ENCODE assay signal across 9 mouse cellular contexts in genomic region chr10:20547951-20548551, GRCm38 (mm10).
DNase-seq lines count a peak whose midpoint lies in the region; ATAC-seq and TF ChIP-seq lines count a peak whose summit lies in the region.
"Had no signal": no experiment of that assay in that cellular context is flagged by ENCODE, and none has a peak within 500 bp of the region (broad histone marks: within the 10 kb centered on the region; RNA-seq: fewer than 3 reads in every experiment).

No protein-coding gene starts in this region.

- DNase-seq in adrenal gland, postnatal 10 days, result peak; percentile 60
- peak; percentile 63 for DNase-seq in kidney, postnatal 0 days (ENCODE audit: low spot score)
- no peak for DNase-seq in liver, adult 2 months (ENCODE audit: extremely low read depth, low read depth, low spot score)

- TF ChIP-seq CTCF in kidney, postnatal 0 days (IDR thresholded peaks at IDR 0.05; ENCODE audit: low read depth), result peak; percentile 57
- no peak; the same call in none of the 2 replicates for TF ChIP-seq CTCF in liver, adult 2 months (IDR thresholded peaks at IDR 0.05; ENCODE audit: low read depth, low read length)

- no peaks in the 10 kb centered on the region for H3K9me3 ChIP-seq in embryonic facial prominence, embryonic 13.5 days
- H3K9me3 ChIP-seq in heart, embryonic 14.5 days (ENCODE audit: control insufficient read depth, low read length), result no peaks in the 10 kb centered on the region
- H3K9me3 ChIP-seq in kidney, postnatal 0 days (replicated peaks; ENCODE audit: low read length), result no peaks in the 10 kb centered on the region
- no peaks in the 10 kb centered on the region for H3K9me3 ChIP-seq in midbrain, embryonic 13.5 days
- H3K9me3 ChIP-seq in stomach, embryonic 14.5 days (ENCODE audit: control insufficient read depth, low read depth, low read length), result no peaks in the 10 kb centered on the region

- no peaks in the 10 kb centered on the region for H3K36me3 ChIP-seq in embryonic facial prominence, embryonic 13.5 days
- H3K36me3 ChIP-seq in heart, embryonic 14.5 days (ENCODE audit: control insufficient read depth, insufficient read depth, low read length), result no peaks in the 10 kb centered on the region
- H3K36me3 ChIP-seq in kidney, postnatal 0 days (ENCODE audit: insufficient read depth, low read length), result no peaks in the 10 kb centered on the region
- no peaks in the 10 kb centered on the region for H3K36me3 ChIP-seq in liver, adult 2 months (ENCODE audit: control insufficient read depth, insufficient read depth, low read length)
- no peaks in the 10 kb centered on the region for H3K36me3 ChIP-seq in midbrain, embryonic 13.5 days
- no peaks in the 10 kb centered on the region for H3K36me3 ChIP-seq in stomach, embryonic 14.5 days (ENCODE audit: control insufficient read depth, insufficient read depth, low read length)

- H3K4me3 ChIP-seq in embryonic facial prominence, embryonic 13.5 days, result peak overlapping the region; percentile 45
- peak overlapping the region; percentile 47 to 52 for H3K4me3 ChIP-seq in heart, embryonic 14.5 days (ENCODE audit: control insufficient read depth in 1 of 2, insufficient read depth in 1 of 2, low read depth in 1 of 2, low read length in 2 of 2)
- H3K4me3 ChIP-seq in kidney, postnatal 0 days (replicated peaks; ENCODE audit: low read depth, low read length), result peak overlapping the region; percentile 16
- peak overlapping the region; percentile 66 for H3K4me3 ChIP-seq in liver, adult 2 months (ENCODE audit: insufficient read depth, low read depth, low read length)
- H3K4me3 ChIP-seq in midbrain, embryonic 13.5 days (replicated peaks), result peak overlapping the region; percentile 42
- peak overlapping the region; percentile 26 for H3K4me3 ChIP-seq in stomach, embryonic 14.5 days (ENCODE audit: low read depth, low read length)
- H3K4me3 ChIP-seq: myocyte had no signal

- H3K4me1 ChIP-seq in embryonic facial prominence, embryonic 13.5 days, result peaks cover 60% of the 10 kb centered on the region
- peaks cover 12 to 27% of the 10 kb centered on the region in 2 experiments for H3K4me1 ChIP-seq in heart, embryonic 14.5 days (ENCODE audit: control insufficient read depth in 2 of 2, insufficient read depth in 2 of 2, low read length in 2 of 2)
- H3K4me1 ChIP-seq in kidney, postnatal 0 days (replicated peaks; ENCODE audit: insufficient read depth, low read length), result peaks cover 16% of the 10 kb centered on the region; the same call in 1 of the 2 replicates
- no peaks in the 10 kb centered on the region for H3K4me1 ChIP-seq in liver, adult 2 months (ENCODE audit: control insufficient read depth, insufficient read depth, low read length)
- H3K4me1 ChIP-seq in midbrain, embryonic 13.5 days (replicated peaks), result peaks cover 22% of the 10 kb centered on the region
- peaks cover 10% of the 10 kb centered on the region for H3K4me1 ChIP-seq in stomach, embryonic 14.5 days (ENCODE audit: control insufficient read depth, insufficient read depth, low read length)

- peaks cover 2% of the 10 kb centered on the region; the same call in 1 of the 2 replicates for H3K79me2 ChIP-seq in liver, adult 2 months (ENCODE audit: control insufficient read depth, insufficient read depth, low read length)

- H3K9ac ChIP-seq in embryonic facial prominence, embryonic 13.5 days, result peak overlapping the region; percentile 74
- peak overlapping the region; percentile 80 for H3K9ac ChIP-seq in heart, embryonic 14.5 days (ENCODE audit: low read length)
- peak overlapping the region; percentile 24 for H3K9ac ChIP-seq in kidney, postnatal 0 days (ENCODE audit: low read depth, low read length)
- peak overlapping the region; percentile 67 for H3K9ac ChIP-seq in liver, adult 2 months (ENCODE audit: low read depth, low read length)
- peak overlapping the region; percentile 69 for H3K9ac ChIP-seq in midbrain, embryonic 13.5 days (replicated peaks)
- peak overlapping the region; percentile 11; the same call in 1 of the 2 replicates for H3K9ac ChIP-seq in stomach, embryonic 14.5 days (replicated peaks; ENCODE audit: low read depth, low read length)

- H3K27me3 ChIP-seq in embryonic facial prominence, embryonic 13.5 days, result peaks cover 3% of the 10 kb centered on the region; the same call in 1 of the 2 replicates
- no peaks in the 10 kb centered on the region for H3K27me3 ChIP-seq in heart, embryonic 14.5 days (ENCODE audit: control insufficient read depth, insufficient read depth, low read length)
- H3K27me3 ChIP-seq in kidney, postnatal 0 days (ENCODE audit: insufficient read depth, low read length), result no peaks in the 10 kb centered on the region
- no peaks in the 10 kb centered on the region for H3K27me3 ChIP-seq in liver, adult 2 months (ENCODE audit: control insufficient read depth, insufficient read depth, low read length)
- H3K27me3 ChIP-seq in midbrain, embryonic 13.5 days, result peaks cover 28% of the 10 kb centered on the region
- no peaks in the 10 kb centered on the region for H3K27me3 ChIP-seq in stomach, embryonic 14.5 days (ENCODE audit: control insufficient read depth, insufficient read depth, low read length)

- H3K4me2 ChIP-seq in embryonic facial prominence, embryonic 13.5 days, result peak overlapping the region; percentile 70
- peak overlapping the region; percentile 82 for H3K4me2 ChIP-seq in heart, embryonic 14.5 days (ENCODE audit: low read length)
- peak overlapping the region; percentile 55 for H3K4me2 ChIP-seq in kidney, postnatal 0 days (ENCODE audit: low read length)
- peak overlapping the region; percentile 63 for H3K4me2 ChIP-seq in midbrain, embryonic 13.5 days (replicated peaks)
- peak overlapping the region; percentile 59 for H3K4me2 ChIP-seq in stomach, embryonic 14.5 days (replicated peaks; ENCODE audit: low read depth, low read length)

- 0 out of 2 replicates have a peak, but pooled peaks have one; percentile 59 for ATAC-seq in embryonic facial prominence, embryonic 13.5 days (ENCODE audit: insufficient number of reproducible peaks, insufficient read depth, low FRiP score, low TSS enrichment, low read depth)
- peak; percentile 64; the same call in 1 of the 2 replicates for ATAC-seq in heart, embryonic 14.5 days (ENCODE audit: insufficient number of reproducible peaks, insufficient read depth, low FRiP score, low read depth)
- peak; percentile 66; the same call in 1 of the 2 replicates for ATAC-seq in kidney, postnatal 0 days (replicated peaks; ENCODE audit: low FRiP score, low read depth)
- peak; percentile 70 for ATAC-seq in midbrain, embryonic 13.5 days
- no peak for ATAC-seq in stomach, embryonic 14.5 days (ENCODE audit: insufficient number of reproducible peaks, insufficient read depth, low FRiP score, low read depth)
- no peak; the same call in 1 of the 2 replicates for ATAC-seq in cerebellum, adult (ENCODE audit: insufficient number of reproducible peaks, low FRiP score, low TSS enrichment)

- 0% methylated on average over 19 of the region's 19 CpGs for WGBS in embryonic facial prominence, embryonic 13.5 days
- under 1% methylated on average over 19 of the region's 19 CpGs for WGBS in heart, embryonic 14.5 days
- WGBS in kidney, postnatal 0 days, result 2% methylated on average over 19 of the region's 19 CpGs
- WGBS in liver, adult 2 months, result 8% methylated on average over 19 of the region's 19 CpGs
- 1% methylated on average over 19 of the region's 19 CpGs for WGBS in midbrain, embryonic 13.5 days
- WGBS in stomach, embryonic 14.5 days, result 4% methylated on average over 19 of the region's 19 CpGs

- 0 out of 2 replicates have a peak, but pooled peaks have one; percentile 8 for TF ChIP-seq POLR2A in liver, adult 2 months (IDR thresholded peaks at IDR 0.05; ENCODE audit: extremely low read depth, insufficient read depth, low read length)

- H3K27ac ChIP-seq in embryonic facial prominence, embryonic 13.5 days, result peak overlapping the region; percentile 93
- H3K27ac ChIP-seq in heart, embryonic 14.5 days (replicated peaks in 1 of 2; ENCODE audit: control insufficient read depth in 1 of 2, insufficient read depth in 1 of 2, low read depth in 2 of 2, low read length in 2 of 2), result peak overlapping the region; percentile 77 to 85
- H3K27ac ChIP-seq in kidney, postnatal 0 days, result peak overlapping the region; percentile 61
- peak overlapping the region; percentile 71 for H3K27ac ChIP-seq in liver, adult 2 months (replicated peaks; ENCODE audit: insufficient read depth, low read depth, low read length)
- peak overlapping the region; percentile 75 for H3K27ac ChIP-seq in midbrain, embryonic 13.5 days
- H3K27ac ChIP-seq in stomach, embryonic 14.5 days (ENCODE audit: low read length), result peak overlapping the region; percentile 57; the same call in 1 of the 2 replicates

Comparison
In these comparisons a context has a peak if more than half of its experiments do, and no peak if none do; other contexts are left out.
1. ATAC-seq: peak in embryonic facial prominence, embryonic 13.5 days (single experiment), heart, embryonic 14.5 days (single experiment), kidney, postnatal 0 days (single experiment) and midbrain, embryonic 13.5 days (single experiment); none in stomach, embryonic 14.5 days (single experiment) and cerebellum, adult (single experiment).
2. H3K4me3 ChIP-seq: peak in every context shown above with its lines; median percentile 66 in liver, adult 2 months; 50 in heart, embryonic 14.5 days; 45 in embryonic facial prominence, embryonic 13.5 days; 42 in midbrain, embryonic 13.5 days; 26 in stomach, embryonic 14.5 days; 16 in kidney, postnatal 0 days.
3. H3K9ac ChIP-seq: peak in every context shown above with its lines; median percentile 80 in heart, embryonic 14.5 days; 74 in embryonic facial prominence, embryonic 13.5 days; 69 in midbrain, embryonic 13.5 days; 67 in liver, adult 2 months; 24 in kidney, postnatal 0 days; 11 in stomach, embryonic 14.5 days.
4. Peak in every context shown above with its lines, with median percentiles within 50 percentile points of each other: H3K27ac ChIP-seq and H3K4me2 ChIP-seq.